Comparison of ENCODE assay signal across 26 mouse cellular contexts in the genomic region with DNA sequence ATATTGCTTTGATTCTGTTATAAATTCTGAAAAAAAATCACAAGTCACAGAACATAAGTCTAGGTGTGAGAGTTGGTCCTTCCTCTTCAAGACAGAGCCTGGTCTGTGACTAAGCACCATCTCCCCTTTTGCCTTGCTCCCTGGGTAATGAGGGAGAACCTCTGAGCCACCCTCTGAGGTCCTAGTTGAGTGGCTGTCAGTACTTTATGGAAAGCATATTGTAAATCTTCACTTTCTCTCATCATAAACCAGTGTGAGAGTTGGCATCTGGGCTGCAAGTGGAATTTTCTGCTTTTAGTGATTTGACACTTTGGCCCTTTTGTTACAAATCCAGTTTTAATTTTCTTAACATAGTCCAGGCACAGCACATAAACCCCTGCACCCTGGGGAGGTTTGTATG.
"Had no signal": no experiment of that assay in that cellular context is flagged by ENCODE, and none has a peak within 500 bp of the region (broad histone marks: within the 10 kb centered on the region; RNA-seq: fewer than 3 reads in every experiment).

No protein-coding gene starts in this region.

- H3K4me3 ChIP-seq: heart, embryonic 13.5 days; heart, embryonic 15.5 days; hindbrain, embryonic 13.5 days; hindbrain, embryonic 15.5 days; kidney, embryonic 15.5 days; liver, embryonic 13.5 days; liver, embryonic 15.5 days had no signal

- H3K36me3 ChIP-seq: heart, embryonic 13.5 days; heart, embryonic 15.5 days; hindbrain, embryonic 13.5 days; hindbrain, embryonic 15.5 days; kidney, embryonic 15.5 days; liver, embryonic 13.5 days; liver, embryonic 15.5 days had no signal

- H3K9ac ChIP-seq: heart, embryonic 13.5 days; heart, embryonic 15.5 days; hindbrain, embryonic 13.5 days; hindbrain, embryonic 15.5 days; kidney, embryonic 15.5 days; liver, embryonic 13.5 days; liver, embryonic 15.5 days had no signal

- H3K4me1 ChIP-seq: heart, embryonic 13.5 days; heart, embryonic 15.5 days; hindbrain, embryonic 13.5 days; hindbrain, embryonic 15.5 days; kidney, embryonic 15.5 days; liver, embryonic 13.5 days; liver, embryonic 15.5 days had no signal

- H3K4me2 ChIP-seq: heart, embryonic 11.5 days; heart, embryonic 13.5 days; heart, embryonic 15.5 days; hindbrain, embryonic 13.5 days; hindbrain, embryonic 15.5 days; kidney, embryonic 15.5 days; liver, embryonic 11.5 days; liver, embryonic 13.5 days; liver, embryonic 15.5 days had no signal

- H3K9me3 ChIP-seq: heart, embryonic 13.5 days; heart, embryonic 15.5 days; hindbrain, embryonic 13.5 days; hindbrain, embryonic 15.5 days; kidney, embryonic 15.5 days; liver, embryonic 13.5 days; liver, embryonic 15.5 days had no signal

- H3K27ac ChIP-seq: heart, embryonic 13.5 days; heart, embryonic 15.5 days; hindbrain, embryonic 13.5 days; hindbrain, embryonic 15.5 days; hindbrain, postnatal 0 days; kidney, embryonic 15.5 days; kidney, postnatal 0 days; liver, embryonic 13.5 days; liver, embryonic 15.5 days had no signal

- DNase-seq: gastrocnemius, postnatal 14 days; gastrocnemius, postnatal 36 days; heart, adult 18-20 months; heart, postnatal 14 days; heart, postnatal 36 days; kidney, adult 11 months; kidney, adult 2 months; kidney, adult 9 months; kidney, postnatal 14 days; kidney, postnatal 36 days; layer of hippocampus, adult 9-11 months; layer of hippocampus, postnatal 36 days; left cerebral cortex, postnatal 4 days; liver; liver, embryonic 13.5 days had no signal

- H3K27me3 ChIP-seq: heart, embryonic 13.5 days; heart, embryonic 15.5 days; hindbrain, embryonic 15.5 days; liver, embryonic 13.5 days; liver, embryonic 15.5 days had no signal

- ATAC-seq: hindbrain, postnatal 0 days; intestine, embryonic 16.5 days had no signal
